Mouse (Mus musculus): ENCODE measurements around the gene Gm9639.

DNA sequence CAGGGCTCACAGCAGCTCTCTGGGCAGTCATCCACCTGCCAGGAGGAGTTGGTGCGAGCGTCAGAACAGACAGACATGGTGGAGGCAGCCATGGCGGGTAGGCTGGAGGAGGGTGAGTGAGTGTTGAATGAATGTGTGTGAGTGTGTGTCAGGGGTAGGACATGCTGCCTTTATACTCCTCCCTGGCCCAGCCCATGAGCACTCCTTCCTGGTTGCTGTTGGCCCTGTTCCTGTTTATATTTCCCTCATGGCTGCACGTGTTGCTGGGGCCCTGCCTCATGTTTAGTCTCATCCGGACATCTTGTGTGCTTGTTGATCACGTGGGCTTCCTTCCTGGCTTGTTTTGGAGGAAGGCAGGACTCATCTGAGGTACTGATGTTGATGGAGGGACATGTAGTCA, 32.1 kb upstream of the Gm9639 start, which contains the start of gene Krtap10-4:
- no peak for TF ChIP-seq CTCF (IDR thresholded peaks at IDR 0.05; ENCODE audit: extremely low read depth, insufficient read length, insufficient replicate concordance, low read depth, low read length)
- TF ChIP-seq POLR2A (IDR thresholded peaks at IDR 0.05; ENCODE audit: low read depth, low read length), result no peak

All from small intestine, adult 2 months (tissue).